Mouse (Mus musculus) midbrain, embryonic 16.5 days (tissue): ENCODE results near the gene Nle1. TPM values are rescaled to one million over a fixed set of nuclear protein-coding genes. Genes with fewer than 3 reads are reported as not detected.

Experiments used
- ATAC-seq: fragments of 200-750 bp; cut with Nextera tagmentation; 2 replicates; pipeline ENCODE4 v1.8.0; 2017; ENCODE audit warnings: moderate TSS enrichment
- H3K27ac ChIP-seq: fragments of 300-500 bp; sonication (generic); 2 replicates; pipeline ENCODE4 v1.5.1; 2014; ENCODE audit warnings: mild to moderate bottlenecking, low read length, mixed read lengths
- H3K27me3 ChIP-seq: fragments of 300-500 bp; sonication (generic); 2 replicates; pipeline ENCODE4 v1.6.1; 2014; ENCODE audit warnings: low read depth, low read length, mixed read lengths; ENCODE audit not compliant: control insufficient read depth, insufficient read depth
- H3K36me3 ChIP-seq: fragments of 300-500 bp; sonication (generic); 2 replicates; pipeline ENCODE4 v1.6.1; 2014; ENCODE audit warnings: mild to moderate bottlenecking, low read length, moderate library complexity, mixed read lengths; ENCODE audit not compliant: control insufficient read depth, insufficient read depth
- H3K4me1 ChIP-seq: fragments of 300-500 bp; sonication (generic); 2 replicates; pipeline ENCODE4 v1.6.1; 2014; ENCODE audit warnings: mild to moderate bottlenecking, low read length, mixed read lengths; ENCODE audit not compliant: control insufficient read depth, insufficient read depth
- H3K4me2 ChIP-seq: fragments of 300-500 bp; sonication (generic); 2 replicates; pipeline ENCODE4 v1.6.1; 2014; ENCODE audit warnings: mild to moderate bottlenecking, low read length, mixed read lengths
- H3K4me3 ChIP-seq: fragments of 300-500 bp; sonication (generic); 2 replicates; pipeline ENCODE4 v1.5.1; 2014; ENCODE audit warnings: low read depth, mild to moderate bottlenecking, low read length, moderate library complexity, mixed read lengths
- H3K9ac ChIP-seq: fragments of 300-500 bp; sonication (generic); 2 replicates; pipeline ENCODE4 v1.6.1; 2014; ENCODE audit warnings: low read depth, low read length, mixed read lengths
- H3K9me3 ChIP-seq: fragments of 300-500 bp; sonication (generic); replicated peaks from 2 replicates; pipeline ENCODE4 v1.6.1; 2014; ENCODE audit warnings: mild to moderate bottlenecking, low read length, mixed read lengths; ENCODE audit not compliant: control insufficient read depth, poor library complexity, severe bottlenecking
- WGBS: fragments of 180-500 bp; shearing (Covaris S2); extraction: QIAGEN DNeasy Blood & Tissue Kit; methylation state at CpG from one replicate; pipeline ENCODE4 v1.1.7; 2014; 5-methylcytosine and 5-hydroxymethylcytosine counted together
- polyA plus RNA-seq: library from polyadenylated mRNA; unstranded; fragments of >200 nt; fragmentation: Nextera tagmentation; extraction: Ambion mirVana; gene quantifications from 2 replicates; pipeline ENCODE4 v1.2.1, GENCODE M21; 2015

Nle1 gene
- polyA plus RNA-seq, 1 experiment from 2014 or later, result 35.7 TPM

- Histone ChIP-seq H3K36me3 (no peaks in the 10 kb centered on the region), H3K27me3 (no peaks in the 10 kb centered on the region; the same call in 1 of the 2 replicates), H3K4me3 (no peak overlapping the region), H3K9ac (no peak overlapping the region), H3K4me1 (no peaks in the 10 kb centered on the region), H3K9me3 (no peaks in the 10 kb centered on the region), H3K4me2 (no peak overlapping the region), H3K27ac (no peak overlapping the region)
- WGBS, result 67% methylated on average over 4 of the region's 4 CpGs
- ATAC-seq, result no peak
These were observed 13.5 kb upstream of the Nle1 start for GRCm38 (mm10) chr11:82921691-82922090.

- Histone ChIP-seq H3K27me3 (no peaks in the 10 kb centered on the region; the same call in 1 of the 2 replicates), H3K9ac (no peak overlapping the region), H3K4me1 (no peaks in the 10 kb centered on the region), H3K4me3 (no peak overlapping the region), H3K9me3 (no peaks in the 10 kb centered on the region), H3K36me3 (no peaks in the 10 kb centered on the region), H3K27ac (no peak overlapping the region), H3K4me2 (no peak overlapping the region)
- 65% methylated on average over 10 of the region's 10 CpGs for WGBS
- ATAC-seq, result no peak
These were observed 12.6 kb upstream of the Nle1 start for GRCm38 (mm10) chr11:82920768-82921167.

DNA sequence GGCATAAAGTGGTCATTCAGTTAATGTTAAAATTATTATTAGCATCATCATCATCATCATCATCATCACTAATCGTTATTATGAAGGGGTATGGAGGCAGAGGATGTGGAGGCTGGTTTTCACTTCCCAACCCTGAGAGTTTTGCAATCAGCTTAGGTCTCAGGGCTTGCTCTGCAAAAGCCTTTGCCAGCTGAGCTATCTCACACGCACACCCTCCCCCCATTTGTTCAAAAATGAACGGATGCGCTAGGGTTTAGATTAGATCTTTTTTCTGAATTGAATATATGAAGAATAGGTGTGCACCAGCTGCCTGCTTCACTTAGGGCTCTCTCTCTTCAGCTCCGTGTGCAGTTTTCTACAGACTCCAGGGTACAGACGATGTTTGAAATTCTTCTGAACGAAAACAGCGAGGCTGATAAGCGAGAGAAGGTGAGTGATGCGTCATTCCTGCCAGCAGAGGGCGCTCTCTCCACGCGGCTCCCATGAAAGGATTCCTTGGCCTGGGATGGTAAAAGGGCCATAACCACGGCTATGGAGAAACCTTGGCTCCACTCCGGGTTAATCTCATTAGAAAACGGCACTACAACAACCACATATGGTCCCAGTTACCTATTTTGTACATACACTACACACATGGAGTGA lies 6.6 kb upstream of the Nle1 start:
- Histone ChIP-seq H3K27me3 (peaks cover 3% of the 10 kb centered on the region; the same call in 1 of the 2 replicates), H3K4me1 (no peaks in the 10 kb centered on the region), H3K36me3 (no peaks in the 10 kb centered on the region), H3K4me2 (peak overlapping the region; percentile 40), H3K4me3 (peak overlapping the region; percentile 4; the same call in 1 of the 2 replicates), H3K27ac (no peak overlapping the region), H3K9ac (no peak overlapping the region), H3K9me3 (no peaks in the 10 kb centered on the region)
- WGBS, result 7% methylated on average over 16 of the region's 16 CpGs
- 0 out of 2 replicates have a peak, but pooled peaks have one; percentile 56 for ATAC-seq

DNA sequence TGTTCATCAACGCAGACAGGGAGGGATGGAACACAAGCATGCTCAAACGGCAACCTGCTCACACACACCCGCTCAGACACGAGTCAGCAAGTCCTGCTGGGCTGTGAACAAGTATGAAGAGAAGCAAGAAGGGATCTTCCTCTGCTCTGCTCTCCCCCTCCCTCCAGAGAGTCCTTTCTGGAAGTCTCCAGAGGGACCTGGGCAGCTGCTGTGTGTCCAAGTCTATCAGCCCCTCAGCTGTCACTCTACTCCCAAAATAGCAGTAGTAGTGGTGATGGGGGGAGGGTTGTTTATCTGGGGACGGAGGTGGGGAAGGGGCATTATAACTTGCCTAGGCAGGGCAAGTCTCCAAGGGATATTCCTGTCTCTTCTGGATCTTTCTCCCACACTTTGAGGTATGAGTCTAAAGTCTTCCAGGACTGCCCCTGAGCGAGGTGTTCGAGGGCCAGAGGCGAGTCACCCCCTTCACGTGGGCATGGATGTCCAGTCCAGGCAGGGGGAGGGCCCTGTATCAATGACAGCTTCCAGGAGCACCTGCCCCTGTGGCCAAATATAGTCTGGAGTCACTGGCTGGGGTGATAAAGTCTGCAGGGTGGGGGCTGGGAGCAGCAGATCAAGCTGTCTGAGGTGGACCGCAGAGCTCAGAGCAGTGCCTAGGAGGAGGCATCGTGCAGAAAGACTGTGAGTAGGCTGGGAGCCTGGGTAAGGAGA lies 2.6 kb upstream of the Nle1 start:
- WGBS, result 78% methylated on average over 11 of the region's 11 CpGs
- H3K27me3 ChIP-seq, result peaks cover 3% of the 10 kb centered on the region; the same call in 1 of the 2 replicates

DNA sequence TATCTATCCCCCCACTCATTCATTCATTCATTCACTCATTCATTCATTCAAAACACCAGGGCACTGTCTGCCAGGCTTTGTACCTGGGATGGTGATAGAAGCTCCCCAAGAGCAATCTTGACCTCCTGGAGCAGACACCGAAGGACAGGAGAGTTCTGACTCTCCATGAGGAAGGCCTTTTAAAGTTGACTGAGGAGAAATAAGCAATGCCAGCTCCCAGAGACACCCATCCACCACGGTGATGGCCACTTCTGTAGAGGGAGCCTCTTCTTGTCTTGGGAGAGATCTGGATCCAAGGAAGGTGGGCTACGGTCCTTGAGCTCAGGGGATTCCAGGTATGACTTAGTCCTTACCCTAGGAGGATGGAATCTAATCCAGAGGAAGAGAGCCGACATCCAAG lies 2.0 kb upstream of the Nle1 start, which contains the start of gene Unc45b:
Gene Unc45b (plus strand): TSS at position 301 of the 400 bp plus-strand sequence.
- no peak within 1 kb of the TSS for H3K9ac ChIP-seq
- peaks cover 4% of the 10 kb centered on the region; the same call in 1 of the 2 replicates for H3K36me3 ChIP-seq
- H3K9me3 ChIP-seq, result no peaks in the 10 kb centered on the region
- H3K4me3 ChIP-seq, result no peak within 1 kb of the TSS
- peaks cover 3% of the 10 kb centered on the region; the same call in 1 of the 2 replicates for H3K27me3 ChIP-seq
- no peak within 1 kb of the TSS for H3K27ac ChIP-seq
- H3K4me1 ChIP-seq, result peaks cover 11% of the 10 kb centered on the region
- ATAC-seq, result no peak
- H3K4me2 ChIP-seq, result no peak within 1 kb of the TSS
- WGBS, result 90% methylated on average over 4 of the region's 4 CpGs

More for the DNA sequence above, 2.6 kb upstream of the Nle1 start:
- Histone ChIP-seq H3K4me3 (no peak overlapping the region), H3K9me3 (no peaks in the 10 kb centered on the region), H3K4me1 (peaks cover 11% of the 10 kb centered on the region), H3K9ac (no peak overlapping the region), H3K4me2 (no peak overlapping the region), H3K36me3 (peaks cover 4% of the 10 kb centered on the region; the same call in 1 of the 2 replicates), H3K27ac (no peak overlapping the region)
- no peak for ATAC-seq

DNA sequence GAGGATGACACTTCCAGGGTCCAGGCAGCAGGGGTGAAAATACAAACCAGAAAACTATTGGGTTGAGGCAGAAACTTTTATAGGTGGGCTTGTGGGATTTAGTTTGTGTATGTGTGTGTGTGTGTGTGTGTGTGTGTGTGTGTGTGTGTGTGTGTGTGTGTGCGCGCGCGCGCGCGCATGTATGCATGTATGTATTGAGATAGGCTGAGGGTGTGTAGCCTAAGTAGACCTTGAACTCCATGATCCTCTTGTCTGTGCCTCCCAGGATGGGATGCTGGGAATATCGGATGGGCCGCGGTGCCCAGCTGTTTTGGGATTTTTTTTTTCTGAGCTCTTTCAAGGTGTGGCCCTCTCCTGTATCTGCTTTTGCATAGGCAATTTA lies 388 bp upstream of the Nle1 start:
- no peak for ATAC-seq
- H3K36me3 ChIP-seq, result peaks cover 14% of the 10 kb centered on the region
- peak overlapping the region; percentile 83 for H3K9ac ChIP-seq
- peak overlapping the region; percentile 89 for H3K4me3 ChIP-seq
- H3K4me1 ChIP-seq, result peaks cover 11% of the 10 kb centered on the region
- H3K4me2 ChIP-seq, result peak overlapping the region; percentile 86
- WGBS, result 70% methylated on average over 6 of the region's 10 CpGs
- H3K27me3 ChIP-seq, result peaks cover 3% of the 10 kb centered on the region; the same call in 1 of the 2 replicates
- H3K9me3 ChIP-seq, result no peaks in the 10 kb centered on the region
- no peak overlapping the region for H3K27ac ChIP-seq

- Histone ChIP-seq H3K4me2 (no peak overlapping the region), H3K36me3 (peaks cover 30% of the 10 kb centered on the region), H3K4me1 (peaks cover 11% of the 10 kb centered on the region), H3K9me3 (no peaks in the 10 kb centered on the region), H3K9ac (no peak overlapping the region), H3K27me3 (no peaks in the 10 kb centered on the region), H3K27ac (no peak overlapping the region), H3K4me3 (no peak overlapping the region)
- ATAC-seq, result no peak
- WGBS, result 94% methylated on average over 5 of the region's 5 CpGs
These were observed 2.4 kb downstream of the Nle1 start for GRCm38 (mm10) chr11:82905816-82906215.

DNA sequence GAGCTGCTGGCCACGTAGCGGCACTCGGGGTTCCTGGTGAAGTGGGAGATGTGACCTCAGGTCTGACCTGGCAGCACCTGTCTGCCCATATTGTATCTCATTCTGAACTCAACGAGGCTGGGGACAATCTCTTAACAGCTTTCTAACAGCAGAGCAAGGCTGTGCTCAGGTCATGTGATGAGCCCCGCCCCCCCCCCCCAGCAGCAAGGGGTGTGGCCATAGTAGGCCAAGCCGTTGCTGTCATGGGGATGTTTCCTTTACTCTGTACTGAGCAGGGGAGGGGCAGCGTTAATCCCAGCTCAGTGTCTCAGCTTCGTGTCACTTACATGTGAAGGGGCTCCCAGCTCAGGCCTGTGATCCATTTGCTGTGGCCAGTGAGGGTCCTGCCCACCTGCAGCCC lies 3.3 kb downstream of the Nle1 start:
- Histone ChIP-seq H3K4me1 (peaks cover 11% of the 10 kb centered on the region), H3K27me3 (no peaks in the 10 kb centered on the region), H3K9me3 (no peaks in the 10 kb centered on the region), H3K36me3 (peaks cover 34% of the 10 kb centered on the region), H3K4me3 (no peak overlapping the region), H3K9ac (no peak overlapping the region), H3K4me2 (no peak overlapping the region), H3K27ac (no peak overlapping the region)
- WGBS, result 64% methylated on average over 8 of the region's 8 CpGs
- ATAC-seq, result no peak
